Mouse (Mus musculus) bone marrow, adult 2 months (tissue): ENCODE data around the gene Foxn4.

Source experiments
- CTCF ChIP-seq: fragments of 200-500 bp; IDR thresholded peaks from 2 replicates; pipeline ENCODE4 v1.5.1; 2011; ENCODE audit warnings: low read length, control low read depth; ENCODE audit not compliant: control insufficient read depth, insufficient read depth
- POLR2A ChIP-seq: fragments of 200-500 bp; IDR thresholded peaks from 2 replicates; pipeline ENCODE4 v1.6.1; 2011; ENCODE audit warnings: low read depth, mild to moderate bottlenecking, control low read depth, low read length, borderline replicate concordance; ENCODE audit not compliant: control insufficient read depth

DNA sequence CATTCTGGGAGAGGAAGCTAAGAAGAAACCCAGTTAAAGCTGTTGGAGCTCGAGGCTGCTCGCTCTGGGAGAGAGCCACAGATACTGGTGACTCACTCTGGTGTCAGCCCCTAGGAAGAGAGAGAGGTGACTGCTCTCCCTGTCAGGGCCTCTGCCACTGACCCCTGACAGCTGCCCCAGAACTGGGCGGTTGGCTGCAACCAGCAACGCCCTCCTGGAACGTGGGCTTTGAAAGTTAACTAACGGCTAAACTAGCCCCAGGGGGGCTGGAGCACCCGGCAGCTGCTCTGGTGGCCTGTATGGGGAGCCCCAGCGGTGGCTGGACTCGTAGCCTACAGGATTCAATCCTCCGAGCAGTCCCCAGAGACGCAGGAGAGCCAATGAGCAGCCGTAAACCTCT, 3.6 kb downstream of the Foxn4 start:
- no peak for TF ChIP-seq CTCF
- TF ChIP-seq POLR2A = no peak
